Mouse (Mus musculus) v-Abl transformed pro-B cells (cell line): Measurements from ENCODE around the gene Ptprj.
"Not testable (repeated sequence)": the region's sequence is repeated elsewhere in the genome, so short reads cannot be mapped to it uniquely, and the experiment has no call there.

Experiments used
- in situ Hi-C, 2 experiments: fragments of 400-800 bp; cut with MboI; formaldehyde crosslinking; loops; one replicate each; pipeline ENCODE4 v1.15.1; 2025; ENCODE audit not compliant: unreplicated experiment in 2 of 2

Gene Ptprj

DNA sequence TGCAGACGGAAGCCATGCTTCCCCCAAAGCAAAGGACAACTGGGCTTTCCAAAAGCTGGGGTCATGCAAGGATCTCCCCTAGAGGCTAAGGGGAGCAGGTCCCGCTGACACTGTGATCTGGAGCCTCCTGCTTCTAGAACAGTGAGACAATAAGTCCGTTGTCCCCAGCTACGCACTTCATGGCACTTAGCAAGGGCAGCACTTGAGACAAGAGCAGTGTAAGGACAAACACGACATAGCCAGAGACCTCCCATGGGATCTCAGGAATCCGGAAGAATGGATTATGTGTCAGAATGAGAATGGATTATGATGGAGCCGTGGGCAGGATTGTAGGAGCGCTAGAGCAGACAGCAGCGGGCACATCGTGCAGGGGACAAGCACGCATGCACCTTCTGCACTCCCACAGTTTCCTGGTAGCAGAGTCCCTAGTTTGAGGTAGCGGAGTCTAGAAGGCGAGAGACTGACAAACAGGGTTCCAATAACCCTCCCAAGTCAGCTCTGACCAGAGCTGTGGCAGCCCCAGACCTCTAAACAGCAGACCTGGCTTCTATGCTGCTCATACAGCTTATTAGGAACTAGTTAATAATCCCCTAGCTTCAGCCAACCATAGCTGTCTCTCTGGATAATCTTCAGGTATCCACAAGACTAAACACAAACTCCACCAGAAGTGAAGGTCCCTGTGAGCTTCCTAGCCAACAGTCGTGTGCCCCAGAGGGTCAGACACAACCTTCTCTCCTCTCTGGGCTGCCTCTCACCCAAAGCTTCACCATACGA, 131.3 kb downstream of the Ptprj start:
- in situ Hi-C loops, result no loop called here

DNA sequence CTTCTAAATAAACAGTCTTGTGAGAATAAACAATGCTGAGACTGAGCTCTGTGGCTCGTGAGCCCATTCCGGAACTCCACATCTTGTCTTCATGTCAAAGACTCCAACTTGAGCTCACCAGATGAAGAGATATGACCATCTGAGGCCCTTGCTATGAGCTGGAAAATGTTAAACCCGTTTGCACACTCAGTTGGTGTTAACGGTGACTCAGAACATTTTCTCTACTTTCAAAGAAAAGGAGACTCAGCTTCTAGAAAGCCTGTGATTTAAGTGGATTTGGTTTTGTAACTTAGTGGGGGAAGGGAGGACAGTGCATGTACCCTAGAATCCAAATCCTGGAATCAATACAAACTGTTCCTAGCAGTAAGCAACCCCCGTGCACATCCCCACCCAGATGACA, 136.6 kb downstream of the Ptprj start:
- in situ Hi-C loops, result no loop called here

DNA sequence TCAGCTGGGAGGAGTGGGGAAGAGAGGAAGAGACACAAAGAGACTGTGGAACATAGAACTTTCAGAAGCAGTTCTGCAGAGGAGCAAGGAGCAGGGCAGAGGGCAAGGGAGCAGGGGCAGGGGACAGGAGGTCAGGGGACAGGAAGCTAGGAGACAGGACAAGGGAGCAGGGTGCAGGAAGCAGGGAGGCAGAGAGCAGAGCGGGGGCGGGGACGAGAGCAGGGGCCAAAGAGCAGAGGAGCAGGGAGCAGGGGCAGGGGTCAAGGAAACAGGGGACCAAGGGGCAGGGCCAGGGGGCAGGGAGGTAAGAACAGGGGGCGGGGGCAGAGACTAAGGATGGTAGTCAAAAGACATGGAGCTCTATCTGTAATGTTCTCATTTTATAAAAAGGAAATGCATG, 138.6 kb downstream of the Ptprj start:
- in situ Hi-C loops, result not testable (repeated sequence)

DNA sequence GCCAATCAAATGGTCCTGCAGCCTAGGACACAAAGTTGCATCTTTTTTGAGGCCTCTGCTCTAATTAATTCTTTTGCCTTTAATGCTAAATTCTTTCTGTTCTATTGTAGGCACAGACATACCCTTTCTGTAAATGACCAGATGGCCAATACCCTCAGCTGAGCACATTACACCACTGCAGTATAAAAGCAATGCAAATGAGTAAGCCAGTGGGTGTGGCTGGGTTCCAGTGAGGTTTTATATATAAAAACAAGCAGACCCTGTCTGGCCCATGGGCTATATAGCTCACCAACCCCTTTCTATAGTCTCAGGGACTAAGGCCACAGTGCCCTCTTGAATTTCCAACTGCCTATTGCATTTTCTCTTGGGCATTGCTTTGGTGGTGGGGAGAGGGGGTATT, 140.3 kb downstream of the Ptprj start:
- in situ Hi-C loops, result not testable (repeated sequence)

DNA sequence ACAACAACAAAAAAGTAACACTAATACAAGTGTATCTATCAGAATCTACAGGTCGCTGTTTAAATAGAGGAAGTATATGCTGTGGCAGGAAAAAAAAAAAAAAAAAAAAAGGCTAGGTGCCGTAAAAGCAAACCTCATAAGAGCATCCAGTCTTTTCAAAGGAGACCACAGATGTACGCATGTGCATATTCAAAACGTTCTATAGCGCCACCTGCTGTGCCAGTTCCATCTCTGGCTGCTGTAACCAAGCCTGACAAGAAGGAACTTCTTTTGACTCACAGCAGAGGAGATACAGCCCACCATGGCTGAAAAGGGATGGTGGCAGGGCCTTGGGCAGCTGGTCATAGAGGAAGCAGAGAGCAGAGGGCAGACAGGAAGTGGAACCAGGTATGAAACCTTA, 143.0 kb downstream of the Ptprj start:
- in situ Hi-C loops, result not testable (repeated sequence)

DNA sequence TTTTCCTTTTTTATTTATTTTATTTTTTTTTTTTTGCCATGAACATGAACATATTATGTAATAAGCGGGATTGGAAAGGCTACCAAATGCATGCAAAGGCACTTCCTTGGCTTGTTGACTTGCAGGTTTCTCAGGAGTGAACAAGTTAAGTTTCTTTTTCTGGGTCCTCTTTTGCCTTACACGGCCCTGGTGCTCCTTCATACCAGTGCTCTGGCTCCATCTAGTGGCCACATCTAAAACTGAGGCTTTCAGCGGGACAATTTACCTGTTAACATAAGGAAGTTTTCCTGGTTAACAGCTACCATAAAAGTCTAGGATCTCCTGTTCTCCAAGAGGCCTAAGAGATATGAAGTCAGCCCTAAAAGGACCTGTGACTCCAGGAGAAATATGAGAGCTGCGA, 150.7 kb downstream of the Ptprj start:
- in situ Hi-C loops, result not testable (repeated sequence)

DNA sequence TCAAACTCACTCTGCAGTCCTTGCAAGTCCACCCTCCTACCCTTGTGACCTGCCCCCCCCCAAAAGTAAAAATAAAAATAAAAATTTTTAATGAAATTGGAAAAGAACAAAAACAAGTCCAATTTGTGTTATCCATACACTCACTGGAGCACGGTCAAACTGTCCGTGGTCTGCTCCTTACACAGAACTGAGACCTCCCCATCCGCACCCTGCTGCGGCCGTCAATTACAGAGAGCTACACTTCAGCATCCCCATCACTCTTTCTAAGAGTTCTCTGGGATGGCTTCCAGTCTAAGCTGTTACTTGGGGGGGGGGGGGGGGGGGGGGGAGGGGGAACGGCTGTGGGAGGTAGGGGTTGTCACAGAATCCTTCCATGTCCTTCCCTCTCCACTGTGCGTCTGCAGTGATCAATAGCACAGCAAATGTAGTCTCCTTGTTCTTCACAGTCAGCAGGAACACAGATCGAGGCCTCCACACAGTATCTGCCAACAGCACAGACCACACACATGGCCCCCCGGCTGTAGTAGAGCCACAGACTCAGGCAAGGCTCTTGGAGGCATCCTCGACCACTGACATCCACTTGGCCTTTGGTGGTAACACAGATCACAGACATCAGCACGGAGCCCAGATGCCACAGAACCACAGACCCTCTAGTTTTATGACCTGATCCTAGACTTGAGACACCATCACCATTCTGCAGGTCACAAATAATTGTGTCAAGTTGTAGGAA, 151.3 kb downstream of the Ptprj start:
- in situ Hi-C loops, result not testable (repeated sequence)

DNA sequence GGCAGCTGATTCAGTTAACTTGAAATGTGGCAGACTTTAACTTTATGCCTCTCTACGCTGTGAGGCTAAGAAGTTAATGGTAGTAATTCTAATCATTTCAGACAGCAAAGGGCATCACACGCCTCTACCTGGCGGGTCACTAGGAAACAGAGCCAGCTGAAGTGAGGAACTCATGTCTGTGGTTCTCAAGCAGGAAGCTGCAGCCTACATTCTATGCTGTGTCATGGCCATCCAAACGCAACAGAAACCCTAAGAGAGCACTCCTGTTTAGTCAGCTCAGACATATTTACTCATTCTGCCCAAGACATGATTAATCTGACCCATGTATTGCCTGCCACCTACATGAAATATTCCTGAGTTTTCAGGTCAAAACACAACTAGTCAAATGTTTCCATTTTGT, 155.5 kb downstream of the Ptprj start:
- in situ Hi-C loops, result not testable (repeated sequence)

DNA sequence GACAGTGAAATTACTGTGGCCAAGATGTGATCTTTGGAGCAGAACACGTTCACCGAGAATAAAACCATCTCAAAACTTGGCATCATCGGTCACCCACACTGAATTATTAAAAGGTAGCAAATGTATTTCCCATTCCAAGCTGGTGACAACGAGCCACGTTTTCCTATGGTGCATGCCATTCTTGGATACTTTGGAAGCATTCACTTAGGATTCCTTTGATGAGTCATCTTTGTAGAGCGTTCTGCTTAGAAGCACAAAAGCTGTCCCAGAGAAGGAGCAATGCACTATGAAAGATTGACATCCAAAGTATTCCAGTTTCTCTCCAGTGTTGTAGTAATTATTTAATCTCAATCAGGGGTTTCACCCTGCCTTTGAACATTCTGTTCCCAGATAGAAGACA, 158.2 kb downstream of the Ptprj start:
- in situ Hi-C loops, result not testable (repeated sequence)

DNA sequence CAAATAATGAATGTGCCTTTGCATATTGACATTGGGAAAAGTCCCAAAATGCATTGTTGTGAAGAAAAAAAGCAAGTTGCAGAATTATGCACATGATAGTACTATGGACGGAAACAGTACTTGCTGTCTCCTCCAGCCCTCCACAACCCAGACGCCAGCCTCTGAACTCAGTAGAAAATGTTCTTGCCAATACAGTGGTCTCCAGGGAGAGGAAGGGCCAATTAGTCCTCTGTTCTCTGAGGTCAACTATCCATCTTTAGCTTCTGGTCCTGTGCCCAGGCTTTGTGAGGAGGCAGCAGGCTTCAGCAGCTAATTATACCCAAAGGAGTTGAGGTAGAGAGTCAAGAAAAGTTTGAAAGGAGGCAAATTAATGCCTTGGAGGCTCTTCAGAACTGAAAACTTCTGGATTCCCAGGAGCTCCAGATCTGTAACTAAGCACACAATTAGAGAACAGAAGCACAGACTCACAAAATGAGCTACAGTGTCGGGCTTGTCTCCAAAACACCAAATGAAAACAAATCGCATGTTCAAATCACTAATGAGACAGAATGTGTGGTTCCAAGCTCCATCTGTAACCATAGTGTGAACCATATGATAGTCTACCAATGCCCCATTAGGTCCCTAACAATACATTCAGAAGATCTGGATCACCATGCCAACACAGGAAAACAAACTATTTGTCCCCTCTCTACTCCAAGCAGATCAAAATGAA, 166.2 kb downstream of the Ptprj start:
- in situ Hi-C loops, result not testable (repeated sequence)

DNA sequence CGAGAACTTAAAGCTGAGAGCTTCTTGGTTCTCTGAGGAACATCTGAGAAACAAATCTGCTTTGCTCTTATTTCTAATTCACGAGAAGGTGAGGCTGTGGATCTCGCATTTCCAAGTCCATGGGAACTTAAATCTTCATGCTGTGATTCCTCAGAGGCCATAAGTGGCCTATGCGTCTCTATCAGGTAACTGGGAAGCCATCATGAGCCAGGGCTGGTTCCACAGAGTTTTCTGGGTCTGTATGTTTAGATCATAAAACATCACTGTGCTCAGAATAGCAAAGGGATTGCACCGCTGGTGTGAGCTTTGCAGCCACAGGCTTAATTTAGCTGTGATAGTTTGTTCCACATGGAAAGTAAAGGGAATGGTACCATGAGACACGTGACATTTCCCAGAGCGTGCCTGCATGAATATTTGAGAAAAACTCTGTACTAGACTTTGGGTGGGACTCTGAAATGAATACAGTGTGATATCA, 181.8 kb downstream of the Ptprj start, which contains the start of gene Olfr1274-ps:
Gene Olfr1274-ps, plus strand, starts transcription at position 51 of the 475 bp plus-strand sequence.
- in situ Hi-C loops, result not testable (repeated sequence)
